In genomic region chr4:127756238-127756637, GRCm38 (mm10) we compare ENCODE assay signal across 33 mouse cellular contexts.
"Had no signal": no experiment of that assay in that cellular context is flagged by ENCODE, and none has a peak within 500 bp of the region (broad histone marks: within the 10 kb centered on the region; RNA-seq: fewer than 3 reads in every experiment).

No protein-coding gene starts in this region.

- H3K9ac ChIP-seq: limb, embryonic 12.5 days; limb, embryonic 13.5 days; limb, embryonic 15.5 days; liver, embryonic 12.5 days; liver, embryonic 13.5 days; liver, embryonic 14.5 days; liver, embryonic 15.5 days; liver, postnatal 0 days; lung, embryonic 14.5 days; lung, embryonic 15.5 days; midbrain, embryonic 12.5 days; midbrain, embryonic 13.5 days; midbrain, embryonic 15.5 days had no signal

- H3K27ac ChIP-seq: left cerebral cortex, adult 2 months; limb, embryonic 10.5 days; limb, embryonic 12.5 days; limb, embryonic 13.5 days; limb, embryonic 15.5 days; liver, embryonic 12.5 days; liver, embryonic 13.5 days; liver, embryonic 14.5 days; liver, embryonic 15.5 days; lung, embryonic 15.5 days; macrophage; midbrain, embryonic 10.5 days; midbrain, embryonic 12.5 days; midbrain, embryonic 13.5 days; midbrain, embryonic 15.5 days had no signal

- H3K9me3 ChIP-seq: limb, embryonic 10.5 days; limb, embryonic 12.5 days; limb, embryonic 13.5 days; limb, embryonic 15.5 days; lung, embryonic 15.5 days; midbrain, embryonic 10.5 days; midbrain, embryonic 12.5 days; midbrain, embryonic 13.5 days; midbrain, embryonic 15.5 days had no signal

- H3K4me3 ChIP-seq: left cerebral cortex, adult 2 months; limb, embryonic 10.5 days; limb, embryonic 12.5 days; limb, embryonic 13.5 days; limb, embryonic 15.5 days; liver, embryonic 12.5 days; liver, embryonic 13.5 days; liver, embryonic 15.5 days; lung, embryonic 15.5 days; megakaryocyte, embryonic 14.5 days; midbrain, embryonic 10.5 days; midbrain, embryonic 12.5 days; midbrain, embryonic 13.5 days; midbrain, embryonic 15.5 days; myocyte had no signal

- ATAC-seq: liver, embryonic 12.5 days; liver, postnatal 0 days; lung, postnatal 0 days; midbrain, embryonic 13.5 days; midbrain, embryonic 15.5 days; midbrain, embryonic 16.5 days had no signal

- H3K36me3 ChIP-seq: limb, embryonic 10.5 days; limb, embryonic 12.5 days; limb, embryonic 13.5 days; limb, embryonic 15.5 days; liver, embryonic 12.5 days; liver, embryonic 13.5 days; liver, embryonic 15.5 days; lung, embryonic 15.5 days; midbrain, embryonic 10.5 days; midbrain, embryonic 12.5 days; midbrain, embryonic 13.5 days; midbrain, embryonic 15.5 days had no signal

- H3K27me3 ChIP-seq: limb, embryonic 12.5 days; limb, embryonic 13.5 days; limb, embryonic 15.5 days; liver, embryonic 12.5 days; liver, embryonic 13.5 days; liver, embryonic 15.5 days; lung, embryonic 15.5 days; megakaryocyte, embryonic 14.5 days; midbrain, embryonic 12.5 days; midbrain, embryonic 13.5 days; midbrain, embryonic 15.5 days had no signal

- H3K4me1 ChIP-seq: limb, embryonic 10.5 days; limb, embryonic 12.5 days; limb, embryonic 13.5 days; limb, embryonic 15.5 days; liver, embryonic 12.5 days; liver, embryonic 13.5 days; liver, embryonic 15.5 days; lung, embryonic 15.5 days; megakaryocyte, embryonic 14.5 days; midbrain, embryonic 12.5 days had no signal

- DNase-seq: layer of hippocampus, postnatal 36 days; left cerebral cortex, postnatal 4 days; liver; liver, embryonic 13.5 days; liver, postnatal 0 days; lung, adult 18-20 months; lung, adult 2 months; lung, embryonic 14.5 days; lung, postnatal 10 days; lung, postnatal 14 days; lung, postnatal 36 days; lung, postnatal 4 days; midbrain, embryonic 14.5 days had no signal

- H3K4me2 ChIP-seq: limb, embryonic 12.5 days; limb, embryonic 13.5 days; limb, embryonic 15.5 days; liver, embryonic 11.5 days; liver, embryonic 12.5 days; liver, embryonic 13.5 days; liver, embryonic 15.5 days; lung, embryonic 14.5 days; lung, embryonic 15.5 days; midbrain, embryonic 11.5 days; midbrain, embryonic 12.5 days; midbrain, embryonic 13.5 days; midbrain, embryonic 15.5 days had no signal
